11 mouse cellular contexts compared by ENCODE assay signal in the genomic region with DNA sequence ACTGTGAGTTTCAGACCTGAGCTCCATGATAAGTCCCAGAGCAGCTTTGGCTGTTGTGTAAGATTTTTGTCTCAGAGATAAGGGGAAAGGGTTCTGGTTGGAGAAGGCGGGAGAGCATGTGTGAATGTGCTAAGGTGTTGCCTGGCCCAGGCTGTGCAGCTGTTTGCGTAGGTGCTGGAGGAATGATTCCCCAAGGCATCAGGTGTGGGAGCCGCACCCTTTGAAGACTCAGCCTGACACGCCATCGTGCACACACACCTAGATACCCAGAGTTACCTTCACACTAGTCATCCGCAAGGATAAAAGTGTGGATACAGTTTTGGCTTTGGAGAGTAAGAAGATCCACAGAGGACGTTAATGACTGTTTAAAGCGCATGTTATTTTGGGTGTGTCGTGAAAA.
"Had no signal": no experiment of that assay in that cellular context is flagged by ENCODE, and none has a peak within 500 bp of the region (broad histone marks: within the 10 kb centered on the region; RNA-seq: fewer than 3 reads in every experiment).

No protein-coding gene starts in this region.

- DNase-seq: kidney, adult 11 months; kidney, adult 9 months; left cerebral cortex, postnatal 4 days; lung, adult 18-20 months; midbrain, embryonic 14.5 days; retina, postnatal 1 day had no signal

- H3K4me2 ChIP-seq: limb, embryonic 13.5 days; neural tube, embryonic 13.5 days had no signal

- H3K27me3 ChIP-seq: limb, embryonic 13.5 days; neural tube, embryonic 13.5 days had no signal

- H3K4me3 ChIP-seq: limb, embryonic 13.5 days; midbrain, embryonic 10.5 days; neural tube, embryonic 13.5 days had no signal

- H3K9ac ChIP-seq: limb, embryonic 13.5 days; liver, embryonic 14.5 days; neural tube, embryonic 13.5 days had no signal

- H3K27ac ChIP-seq: kidney, postnatal 0 days; limb, embryonic 13.5 days; liver, embryonic 14.5 days; neural tube, embryonic 13.5 days had no signal

- H3K9me3 ChIP-seq: limb, embryonic 13.5 days; midbrain, embryonic 10.5 days; neural tube, embryonic 13.5 days had no signal

- H3K36me3 ChIP-seq: limb, embryonic 13.5 days; midbrain, embryonic 10.5 days; neural tube, embryonic 13.5 days had no signal
